Mouse (Mus musculus) common myeloid progenitor, adult 5-6 weeks (primary cell): Measurements from ENCODE around the gene Spp1. TPM values are rescaled to one million over a fixed set of nuclear protein-coding genes. Genes with fewer than 3 reads are reported as not detected.
A peak's percentile ranks its signal among the peaks of the same experiment; 100 is the strongest.
"Not testable (repeated sequence)": the region's sequence is repeated elsewhere in the genome, so short reads cannot be mapped to it uniquely, and the experiment has no call there.

Source experiments
- ATAC-seq: replicated peaks from 2 replicates; pipeline ENCODE4 v1.8.0; 2016; ENCODE audit warnings: low read depth, mild to moderate bottlenecking, moderate TSS enrichment, inconsistent platforms; ENCODE audit not compliant: poor library complexity, severe bottlenecking
- total RNA-seq: library from RNA; stranded (forward); fragments of 200-1000, 187-1606 nt; gene quantifications from 2 replicates; pipeline ENCODE4 v1.2.3, GENCODE M21; 2017

The Spp1 gene
- total RNA-seq, 1 experiment from 2014 or later = 0.82 TPM

DNA sequence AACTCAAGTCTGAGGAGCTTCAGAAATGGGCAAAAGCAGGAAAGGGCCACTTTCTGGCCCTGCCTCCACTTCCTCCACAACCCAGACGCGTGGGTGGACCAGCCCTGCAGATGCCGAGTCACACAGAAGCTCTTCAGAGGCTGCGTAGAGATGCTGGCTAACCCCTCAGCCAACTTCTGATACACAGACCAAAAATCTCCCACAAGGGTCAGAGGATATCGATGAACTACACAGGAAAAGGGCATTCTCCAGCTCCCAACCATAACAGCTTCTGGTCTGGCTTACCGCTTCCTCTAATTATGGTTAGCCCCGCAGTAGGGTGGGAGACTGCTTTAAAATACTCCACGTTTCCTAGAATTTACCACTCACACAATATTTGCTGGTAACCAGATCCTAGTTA is 9.0 kb upstream of the Spp1 start:
- peak; percentile 70 for ATAC-seq

DNA sequence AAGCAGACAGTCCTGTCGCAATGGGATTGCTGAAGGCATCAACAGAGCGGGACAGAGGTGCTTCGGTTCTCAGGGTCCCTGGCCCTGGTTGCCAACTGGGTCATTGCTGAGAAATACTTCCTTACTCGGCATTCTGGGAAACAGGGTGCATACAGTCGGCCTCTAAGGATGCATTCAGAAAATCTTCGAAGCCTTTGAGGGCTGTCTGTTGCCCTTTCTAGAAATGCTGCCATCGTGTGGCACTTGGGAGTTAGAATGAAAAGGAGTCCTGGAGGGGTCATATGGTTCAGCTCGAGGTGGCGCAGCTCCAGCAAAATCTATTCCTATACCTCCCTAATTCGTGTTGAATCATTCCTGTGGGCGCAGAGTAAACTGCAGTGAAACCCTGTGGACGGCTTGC is 2.0 kb upstream of the Spp1 start:
- no peak for ATAC-seq

DNA sequence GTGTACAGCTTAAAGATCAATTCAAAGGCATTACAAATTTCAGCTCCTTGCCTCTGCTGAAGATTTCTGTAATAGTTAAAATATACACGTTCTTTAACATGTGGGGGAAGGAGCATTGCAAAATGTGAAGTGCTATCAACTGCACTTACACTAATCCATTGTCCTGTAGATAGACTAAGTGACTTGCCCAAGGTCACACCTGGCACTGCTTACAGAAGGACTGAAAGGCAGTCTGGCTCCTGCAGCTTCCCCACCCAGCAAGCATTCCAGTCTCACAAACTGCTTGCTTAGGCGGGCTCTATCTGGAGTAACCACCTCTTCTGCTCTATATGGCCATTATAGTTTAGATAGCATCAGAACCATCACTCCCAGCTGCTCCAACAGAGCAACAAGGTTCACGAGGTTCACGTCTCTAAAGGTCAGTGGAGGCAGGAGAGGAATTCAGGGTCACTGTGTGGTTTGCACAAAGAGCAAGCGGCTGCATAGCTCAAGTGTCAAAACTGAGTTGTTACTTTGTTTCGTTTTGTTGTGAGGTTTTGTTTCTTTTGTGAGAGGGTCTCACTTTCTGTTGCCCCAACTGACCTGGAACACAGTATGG is 851 bp upstream of the Spp1 start:
- ATAC-seq = peak; percentile 10; the same call in 1 of the 2 replicates

DNA sequence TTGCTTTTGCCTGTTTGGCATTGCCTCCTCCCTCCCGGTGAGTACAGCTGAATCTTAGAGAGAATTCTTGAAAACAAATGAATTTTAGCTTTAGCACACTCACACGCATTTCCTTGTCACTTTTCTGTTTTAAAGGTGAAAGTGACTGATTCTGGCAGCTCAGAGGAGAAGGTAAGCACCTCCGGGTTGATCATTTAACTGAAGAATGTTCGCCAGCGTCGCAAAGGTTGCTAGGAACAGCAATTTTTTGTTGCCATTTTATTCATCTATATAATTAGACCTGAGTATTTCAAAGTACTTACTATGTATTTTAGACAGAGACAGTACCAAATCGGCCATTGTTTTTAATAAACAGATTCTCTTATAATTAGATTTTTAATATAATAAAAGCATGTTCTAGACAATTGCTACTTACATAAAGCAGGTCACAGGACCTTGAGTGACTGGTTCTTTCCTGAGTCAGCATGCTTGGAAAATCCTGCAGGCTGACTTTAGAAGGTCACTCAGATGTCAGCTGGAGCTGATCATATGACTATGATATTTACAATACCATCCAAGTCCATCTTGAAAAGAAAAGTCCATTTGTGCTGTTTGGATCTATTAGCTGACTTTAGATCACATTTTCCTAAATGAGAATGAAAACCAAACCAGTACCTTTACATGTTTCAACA is 1.6 kb downstream of the Spp1 start:
- no peak for ATAC-seq

DNA sequence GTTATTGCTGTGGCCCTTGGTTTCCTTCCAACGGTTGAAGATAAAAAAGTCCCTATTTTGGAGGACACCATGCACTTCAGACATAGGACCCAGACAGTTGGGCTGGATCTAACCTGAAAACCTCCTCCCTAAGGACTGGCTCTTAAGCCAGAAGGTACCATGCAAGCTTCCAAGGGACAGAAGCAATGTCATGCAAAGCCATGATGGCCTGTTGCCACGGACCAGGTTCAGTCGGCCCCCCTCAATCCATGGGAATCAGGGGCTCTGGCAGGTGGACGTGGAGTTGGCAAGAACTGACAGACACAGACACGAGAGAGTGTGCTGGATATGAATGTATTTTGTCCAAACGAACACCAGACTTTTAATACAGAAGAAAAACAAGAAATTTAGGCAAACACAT is 7.5 kb downstream of the Spp1 start:
- no peak for ATAC-seq

DNA sequence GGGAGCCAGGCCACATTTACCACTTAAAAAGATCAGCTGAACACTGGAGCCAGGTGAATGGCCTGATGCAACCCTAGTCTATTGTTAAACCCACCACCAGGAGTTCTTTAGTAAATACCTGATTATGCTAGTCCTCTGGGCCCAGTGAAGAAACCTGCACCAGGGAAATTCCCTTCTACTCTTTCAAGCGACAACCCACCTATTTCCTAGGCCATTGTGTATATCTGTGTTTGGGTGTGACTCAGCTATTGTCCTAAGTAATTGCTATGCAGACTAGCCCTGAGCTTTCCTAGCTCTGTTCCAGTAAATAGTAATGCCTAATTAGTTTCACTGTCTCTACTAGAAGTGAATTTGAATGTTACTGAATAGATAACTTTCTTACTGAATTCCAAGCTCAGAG is 7.9 kb downstream of the Spp1 start:
- no peak for ATAC-seq

DNA sequence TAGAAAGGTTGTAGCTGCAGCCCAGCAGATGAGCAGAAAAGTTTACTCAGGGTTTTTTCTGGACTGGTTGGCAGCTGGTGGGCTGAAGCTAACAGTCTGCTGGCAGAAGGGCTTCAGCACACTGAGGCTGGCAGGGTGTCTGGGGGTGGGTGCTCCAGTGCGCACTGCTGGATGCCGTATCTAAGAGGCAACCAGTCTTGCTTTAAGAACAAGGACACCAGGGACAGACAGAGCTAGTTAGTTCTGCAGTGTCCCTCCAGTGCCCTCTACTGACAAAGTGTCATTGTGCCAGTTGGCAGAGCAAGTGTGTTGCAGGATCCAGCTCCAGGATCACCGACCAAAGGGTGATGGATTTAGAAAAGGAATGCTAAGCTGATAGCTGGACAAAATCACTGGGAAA is 11.2 kb downstream of the Spp1 start:
- ATAC-seq = peak; percentile 97

DNA sequence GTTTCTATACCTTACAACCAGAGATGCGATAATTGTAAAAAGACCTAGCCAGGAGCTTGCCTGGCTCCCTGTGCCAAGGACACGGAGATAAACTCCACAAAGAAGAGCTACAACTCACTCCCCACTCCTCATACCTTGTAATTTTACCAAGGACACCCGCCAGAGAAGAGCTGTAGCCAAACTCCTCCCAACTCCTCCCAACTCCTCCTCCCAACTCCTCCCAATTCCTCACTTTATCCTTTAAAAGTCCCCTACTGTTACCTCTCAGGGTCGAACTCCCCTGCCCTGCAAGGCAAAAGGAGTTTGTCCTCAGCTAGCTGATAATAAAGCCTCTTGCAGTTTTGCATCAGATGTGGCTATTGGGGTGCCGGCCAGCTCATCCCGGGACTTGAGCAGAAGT is 13.4 kb downstream of the Spp1 start:
- ATAC-seq = not testable (repeated sequence)

DNA sequence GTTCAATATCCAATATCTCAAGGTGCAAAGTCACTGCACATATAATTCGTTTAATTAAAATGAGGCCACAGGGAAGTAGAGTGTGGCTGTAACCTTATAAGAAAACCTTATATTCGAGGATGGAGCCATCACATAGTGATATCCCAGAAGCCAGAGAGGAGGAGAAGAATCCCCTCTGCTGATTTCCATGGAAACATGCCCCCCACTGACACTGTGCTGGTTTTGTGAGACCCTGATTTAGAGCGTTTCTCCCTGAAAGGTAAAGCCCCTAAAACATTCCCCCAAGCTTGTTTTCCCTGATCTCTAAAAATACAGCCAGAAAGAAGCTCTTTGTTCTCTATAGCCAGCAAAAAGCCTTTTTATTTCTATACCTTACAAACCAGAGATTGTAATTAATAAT is 14.6 kb downstream of the Spp1 start:
- no peak for ATAC-seq

DNA sequence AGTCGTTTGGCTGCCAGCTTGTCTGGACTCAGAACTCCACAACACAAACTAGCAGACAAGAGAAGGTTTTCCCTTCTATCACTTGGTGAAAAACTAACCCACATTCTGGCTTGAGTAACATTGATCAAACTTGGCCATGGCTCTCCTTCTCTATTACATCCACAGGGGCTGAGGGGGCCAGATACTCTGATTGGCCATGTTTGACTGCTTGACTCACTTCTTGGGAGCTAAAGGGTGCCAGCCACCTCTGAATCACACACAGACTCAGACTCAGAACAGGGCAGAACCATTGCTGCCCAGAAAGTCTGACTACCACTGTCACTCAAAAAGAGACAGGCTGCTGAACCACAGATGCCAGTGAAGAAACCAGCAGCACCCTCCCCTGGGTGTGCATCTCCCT is 18.2 kb downstream of the Spp1 start:
- no peak for ATAC-seq

DNA sequence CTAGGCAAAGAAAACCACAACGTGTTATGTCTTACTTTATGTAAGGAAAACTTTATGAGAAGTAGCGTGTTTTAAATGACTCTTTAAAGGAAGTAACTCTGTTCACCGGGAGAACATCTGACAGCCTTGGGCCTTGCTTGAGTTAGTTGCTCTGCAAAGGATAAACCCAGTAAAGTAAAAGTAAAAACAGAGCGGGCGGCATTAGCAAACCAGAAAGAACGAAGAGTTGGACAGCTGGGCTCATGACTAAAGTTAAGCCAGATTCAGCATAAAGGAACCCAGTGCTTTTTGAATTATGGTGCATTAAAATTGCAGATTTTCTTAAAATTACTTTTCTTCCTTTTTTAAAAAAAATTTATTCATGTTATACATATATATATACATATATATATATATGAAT is 19.6 kb downstream of the Spp1 start:
- ATAC-seq = no peak

DNA sequence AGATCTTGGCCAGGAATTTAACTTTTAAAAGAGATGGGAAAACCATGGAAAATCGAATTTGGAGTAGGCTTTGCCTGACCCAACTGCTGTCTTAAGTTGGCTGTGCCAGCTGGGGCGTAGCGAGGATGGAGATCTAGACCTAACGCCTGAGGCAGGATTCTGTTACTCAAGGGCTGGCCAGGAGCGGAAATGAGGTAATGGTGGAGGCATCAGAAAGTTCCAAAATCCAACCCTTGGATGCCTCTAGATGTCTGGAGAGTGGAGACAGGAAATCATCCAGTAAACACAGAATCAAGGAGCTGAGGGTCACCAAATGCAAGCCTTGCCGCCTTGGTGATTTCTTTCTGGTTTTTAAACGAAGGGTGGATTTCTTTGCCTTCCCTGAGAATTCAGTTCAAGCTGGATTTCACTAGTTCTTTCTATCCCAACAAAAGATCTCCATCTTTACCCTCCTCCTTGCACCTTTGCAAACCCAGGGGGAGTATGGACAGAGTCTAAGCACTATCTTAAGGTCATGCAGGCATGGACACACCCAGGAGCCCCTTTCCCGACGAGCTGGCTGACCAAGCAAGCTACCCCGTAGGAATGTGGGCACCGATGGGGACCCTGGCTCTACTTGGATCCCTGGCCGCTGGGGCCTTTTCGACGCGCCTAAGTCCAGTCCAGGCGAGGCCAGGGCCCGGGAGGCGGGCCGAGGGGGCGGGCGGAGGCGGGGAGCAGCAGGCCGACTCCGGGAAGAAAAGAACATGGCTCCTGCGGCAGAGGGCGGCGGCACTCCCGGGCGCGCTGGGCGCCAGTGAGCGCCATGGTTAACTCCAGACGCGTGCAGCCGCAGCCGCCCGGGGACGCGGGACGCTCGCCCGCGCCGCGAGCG is 24.2 kb downstream of the Spp1 start, which contains the start of gene Pkd2:
TSS of gene Pkd2 (plus strand) at position 619 of the 874 bp plus-strand sequence.
- ATAC-seq = peak; percentile 65

DNA sequence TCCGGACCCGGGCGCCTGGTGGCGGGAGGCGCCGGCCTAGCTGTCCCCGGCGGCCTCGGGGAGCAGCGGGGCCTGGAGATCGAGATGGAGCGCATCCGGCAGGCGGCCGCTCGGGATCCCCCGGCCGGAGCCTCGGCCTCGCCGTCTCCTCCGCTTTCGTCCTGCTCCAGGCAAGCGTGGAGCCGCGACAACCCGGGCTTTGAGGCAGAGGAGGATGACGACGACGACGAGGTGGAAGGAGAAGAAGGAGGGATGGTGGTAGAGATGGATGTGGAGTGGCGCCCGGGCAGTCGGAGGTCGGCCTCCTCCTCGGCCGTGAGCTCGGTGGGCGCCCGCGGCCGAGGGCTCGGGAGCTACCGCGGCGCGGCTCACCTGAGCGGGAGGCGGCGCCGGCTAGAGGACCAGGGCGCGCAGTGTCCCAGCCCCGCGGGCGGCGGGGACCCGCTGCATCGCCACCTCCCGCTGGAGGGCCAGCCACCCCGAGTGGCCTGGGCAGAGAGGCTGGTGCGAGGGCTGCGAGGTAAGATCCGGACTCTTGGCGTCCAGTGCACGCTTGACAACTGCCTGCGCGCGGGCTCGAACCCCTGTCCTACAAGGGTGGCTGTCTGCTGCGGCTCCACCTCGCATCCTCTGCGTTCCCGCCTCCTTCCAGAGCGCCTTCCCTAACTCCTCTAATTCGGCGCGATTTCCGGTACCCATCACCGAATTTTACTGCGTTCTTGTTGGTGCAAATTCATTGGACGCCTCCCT is 25.0 kb downstream of the Spp1 start:
- peak; percentile 55 for ATAC-seq

DNA sequence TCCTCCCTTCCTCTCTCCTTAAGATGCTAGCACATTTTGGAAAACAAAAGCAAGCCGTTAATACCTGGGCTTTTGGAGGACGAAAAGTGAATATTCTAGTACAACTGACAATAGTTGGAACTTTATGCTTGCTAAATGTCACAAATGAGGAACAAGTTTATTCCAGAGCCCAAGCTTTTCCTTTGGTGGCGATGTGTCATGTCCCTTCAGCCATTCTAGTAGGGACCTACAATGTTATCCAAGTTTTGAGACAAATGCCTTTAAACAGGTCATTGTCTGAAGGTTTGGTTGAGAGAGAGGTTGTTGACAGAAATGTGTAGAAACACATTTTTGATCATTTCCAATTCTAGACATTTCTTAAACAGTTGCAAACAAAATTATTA is 25.5 kb downstream of the Spp1 start:
- no peak for ATAC-seq

DNA sequence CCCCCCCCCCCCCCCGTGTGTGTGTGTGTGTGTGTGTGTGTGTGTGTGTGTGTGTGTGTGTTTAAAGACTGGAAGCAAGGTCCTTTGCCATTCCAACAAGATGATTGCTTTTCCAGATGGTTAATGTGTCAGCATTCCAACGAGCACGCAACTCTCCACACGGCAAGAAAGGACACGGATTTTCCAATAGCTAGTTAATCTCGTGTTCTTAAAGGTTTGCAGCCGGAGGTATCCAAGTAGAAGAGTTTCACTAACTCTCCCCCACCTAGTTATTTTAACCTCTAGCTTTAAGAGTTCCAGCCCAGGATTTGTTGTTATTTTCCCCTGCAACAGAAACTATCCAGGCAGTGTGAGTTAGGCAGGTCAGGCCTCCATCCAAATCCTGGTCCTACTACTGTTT is 25.9 kb downstream of the Spp1 start:
- ATAC-seq = no peak

DNA sequence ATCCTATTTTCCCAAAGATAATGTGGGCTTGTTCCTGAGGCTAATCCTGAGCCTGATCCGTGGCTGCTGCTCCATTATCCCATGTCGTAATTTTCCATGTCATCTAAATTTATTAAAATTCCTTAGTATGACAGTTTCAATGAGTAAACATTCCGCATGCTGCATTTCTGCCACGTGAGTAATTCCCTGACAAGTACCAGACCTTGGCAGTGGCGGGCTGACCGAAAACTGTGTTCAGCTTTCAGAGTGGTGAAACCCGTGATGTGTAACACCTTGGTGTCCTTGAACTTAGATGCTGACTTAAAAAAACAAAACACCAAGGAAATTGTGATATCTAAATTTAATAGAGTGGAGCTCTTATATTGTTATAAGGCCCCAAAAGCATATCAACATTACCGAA is 30.4 kb downstream of the Spp1 start:
- ATAC-seq = no peak

DNA sequence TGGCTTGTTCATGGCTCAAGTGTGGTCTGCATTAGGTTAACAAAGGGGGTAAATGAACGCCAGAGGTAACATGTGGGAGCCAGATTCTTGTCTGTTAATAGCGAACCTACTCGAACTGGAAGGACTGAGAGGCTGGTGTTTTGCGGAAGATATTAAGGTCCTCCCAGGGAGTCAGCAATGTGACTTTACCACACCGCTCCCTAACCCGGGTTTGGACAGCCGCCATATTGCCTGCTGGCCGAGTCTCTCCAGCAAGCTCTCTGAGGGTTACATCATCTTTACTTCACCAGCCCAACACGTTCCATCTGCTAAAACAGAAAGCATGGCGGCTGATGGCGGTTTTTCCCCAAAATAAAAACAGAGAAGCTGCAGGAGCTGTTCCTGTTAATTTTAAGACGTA is 30.8 kb downstream of the Spp1 start:
- no peak for ATAC-seq

DNA sequence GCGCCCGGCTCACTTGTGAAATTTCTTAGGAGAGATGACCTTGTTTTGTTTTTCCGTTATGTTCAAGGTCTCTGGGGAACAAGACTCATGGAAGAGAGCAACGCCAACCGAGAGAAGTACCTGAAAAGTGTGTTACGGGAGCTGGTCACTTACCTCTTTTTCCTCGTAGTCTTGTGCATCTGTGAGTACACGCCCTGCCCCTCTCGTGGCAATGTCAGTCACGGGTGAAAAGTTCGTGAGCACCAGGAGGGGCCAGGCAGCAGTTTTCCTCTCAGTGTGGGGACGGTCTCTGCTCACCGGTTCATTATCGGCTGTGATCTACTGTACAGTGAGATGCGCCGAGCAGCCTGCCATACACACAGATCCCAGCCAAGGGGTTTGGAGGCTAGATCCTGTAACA is 31.9 kb downstream of the Spp1 start:
- no peak for ATAC-seq

DNA sequence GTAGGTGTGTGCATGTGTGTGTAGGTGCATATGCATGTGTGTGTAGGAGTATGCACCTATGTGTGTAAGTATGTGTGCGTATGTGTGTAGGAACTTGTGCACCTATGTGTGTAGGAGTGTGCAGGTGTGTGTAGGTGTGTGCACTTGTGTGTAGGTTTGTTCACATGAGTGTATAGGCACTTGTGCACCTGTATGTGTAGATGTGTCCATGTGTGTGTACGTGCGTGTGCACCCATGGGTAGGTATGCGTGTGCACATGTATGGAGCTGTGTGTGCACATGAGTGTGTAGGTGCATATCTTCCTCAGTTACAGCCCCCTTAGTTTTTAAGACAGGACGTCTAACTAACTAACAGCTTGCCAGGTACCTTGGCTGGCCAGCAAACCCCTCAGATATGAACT is 33.7 kb downstream of the Spp1 start:
- no peak for ATAC-seq

DNA sequence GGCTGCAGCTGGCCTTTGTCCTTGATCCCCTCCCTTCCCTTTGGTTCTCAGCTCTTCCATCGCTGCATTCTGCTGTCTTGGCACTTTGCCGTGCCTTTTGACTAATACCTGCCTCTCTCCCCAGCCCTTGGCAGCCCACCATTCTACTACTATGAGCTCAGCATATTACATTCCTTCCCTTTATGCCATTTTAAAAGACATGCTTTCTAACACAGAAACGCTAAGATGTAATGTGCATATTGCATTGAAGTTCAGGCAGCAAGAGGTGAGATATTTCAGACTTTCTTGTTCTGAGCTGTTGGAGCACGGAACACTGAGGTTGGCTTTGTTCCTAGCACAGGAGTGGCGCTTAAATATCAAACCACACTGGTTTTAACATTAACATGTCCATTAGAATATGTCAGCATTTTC is 36.1 kb downstream of the Spp1 start:
- ATAC-seq = no peak

DNA sequence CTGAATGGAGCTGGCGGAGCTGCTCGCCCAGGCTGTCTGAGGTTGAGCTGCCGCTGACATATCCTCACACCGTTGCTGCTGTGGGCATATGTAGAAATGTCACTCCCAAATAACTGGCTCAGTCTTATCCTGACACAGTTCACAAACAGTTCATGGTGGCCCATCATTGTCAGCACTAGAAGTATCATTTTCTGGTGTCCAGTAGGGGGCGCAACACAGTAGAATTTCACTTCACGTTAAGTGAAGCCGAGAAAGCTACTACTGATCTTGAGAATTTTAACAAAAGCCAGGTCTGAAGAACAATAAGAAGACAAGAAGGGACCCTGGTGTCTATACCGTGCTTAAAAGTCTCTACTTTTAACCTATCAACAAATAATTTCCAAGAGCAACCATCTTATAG is 37.5 kb downstream of the Spp1 start:
- ATAC-seq = no peak
